Mouse (Mus musculus) retina, adult 2 months (tissue): ENCODE data around the gene Gm21117.
"Not testable (repeated sequence)": the region's sequence is repeated elsewhere in the genome, so short reads cannot be mapped to it uniquely, and the experiment has no call there.

Source experiments
- DNase-seq: peaks from one replicate; pipeline ENCODE4 v3.0.0-alpha.2; 2012; ENCODE audit warnings: low read depth, low spot score

Gene Gm21117

DNA sequence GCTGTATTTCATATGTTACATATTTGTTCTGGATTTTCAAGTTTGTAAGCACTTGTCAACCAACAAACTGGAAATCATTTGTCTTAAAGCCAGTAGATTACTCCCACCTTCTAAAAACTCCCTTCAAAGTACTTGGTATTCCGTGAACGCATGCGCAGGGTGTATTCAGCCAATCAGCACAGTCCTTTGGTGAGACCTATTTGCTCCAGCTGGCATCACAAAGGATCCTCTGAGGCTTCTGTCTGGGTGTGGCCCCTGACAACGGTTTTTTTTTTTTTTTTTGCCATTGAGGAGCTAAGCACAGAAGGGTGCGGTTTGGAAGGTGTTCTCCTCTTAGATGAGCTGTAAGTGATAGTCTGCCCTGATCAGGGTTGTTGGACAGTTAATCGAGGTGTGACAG, at the start of gene Gm21117:
TSS of gene Gm21117 (plus strand) at position 301 of the 400 bp plus-strand sequence.
- not testable (repeated sequence) for DNase-seq
